Mouse (Mus musculus) left cerebral cortex, postnatal 36 days (tissue): Measurements from ENCODE around the gene Tubd1. TPM values are rescaled to one million over a fixed set of nuclear protein-coding genes. Genes with fewer than 3 reads are reported as not detected.
A peak's percentile ranks its signal among the peaks of the same experiment; 100 is the strongest.

ENCODE experiments used
- microRNA-seq: library from miRNA; unstranded; fragments of <30 nt; microRNA quantifications from one replicate; pipeline ENCODE4 v1.2.0, GENCODE M21; 2022
- total RNA-seq, 2 experiments: library from RNA; stranded (reverse); gene quantifications; 2 replicates each; pipeline ENCODE4 v1.2.3; 2021

Gene Tubd1
- total RNA-seq, 2 experiments from 2014 or later: 5.3 to 6.1 TPM

Small RNA genes lying within 50 kb of the gene (microRNA-seq; reads per million reads assigned to microRNA genes)
- gene Mir21a: 2,118 reads per million, percentile 86 among the genes with 10 or more reads in this experiment

Other genes with a start within 250 kb of the Tubd1 start
- 10 to 100 TPM; 50.5 to 65.0 TPM for gene Med13, start 187.4 kb upstream of the Tubd1 start, total RNA-seq
- gene Rnft1, start 60.3 kb upstream of the Tubd1 start, total RNA-seq: 10 to 100 TPM; 21.3 to 35.0 TPM
- 10 to 100 TPM; 33.7 to 38.4 TPM for gene Rps6kb1, start 186 bp upstream of the Tubd1 start, total RNA-seq
- gene Vmp1, start 138.8 kb downstream of the Tubd1 start, total RNA-seq: 100 to 1,000 TPM; 160 to 183 TPM
- gene Ptrh2, start 139.0 kb downstream of the Tubd1 start, total RNA-seq: 1 to 10 TPM; 8.6 TPM
- gene Cltc, start 212.6 kb downstream of the Tubd1 start, total RNA-seq: 100 to 1,000 TPM; 526 to 560 TPM